Mouse (Mus musculus) hindbrain, embryonic 13.5 days (tissue): ENCODE data around the gene Vcpkmt. TPM values are rescaled to one million over a fixed set of nuclear protein-coding genes. Genes with fewer than 3 reads are reported as not detected.
"Not testable (repeated sequence)": the region's sequence is repeated elsewhere in the genome, so short reads cannot be mapped to it uniquely, and the experiment has no call there.

Source experiments
- ATAC-seq: fragments of 200-750 bp; cut with Nextera tagmentation; 2 replicates; pipeline ENCODE4 v1.8.0; 2017; ENCODE audit warnings: moderate TSS enrichment; ENCODE audit not compliant: low FRiP score
- H3K27ac ChIP-seq: fragments of 300-500 bp; sonication (generic); 2 replicates; pipeline ENCODE4 v1.5.1; 2015; ENCODE audit warnings: inconsistent platforms, mild to moderate bottlenecking, moderate library complexity
- H3K27me3 ChIP-seq: fragments of 300-500 bp; sonication (generic); 2 replicates; pipeline ENCODE4 v1.6.1; 2015; ENCODE audit warnings: mild to moderate bottlenecking, inconsistent platforms
- H3K36me3 ChIP-seq: fragments of 300-500 bp; sonication (generic); 2 replicates; pipeline ENCODE4 v1.6.1; 2015; ENCODE audit warnings: mild to moderate bottlenecking, inconsistent platforms
- H3K4me1 ChIP-seq: fragments of 300-500 bp; sonication (generic); replicated peaks from 2 replicates; pipeline ENCODE4 v1.6.1; 2015; ENCODE audit warnings: inconsistent platforms
- H3K4me2 ChIP-seq: fragments of 300-500 bp; sonication (generic); 2 replicates; pipeline ENCODE4 v1.6.1; 2015; ENCODE audit warnings: inconsistent platforms, mild to moderate bottlenecking, moderate library complexity
- H3K4me3 ChIP-seq: fragments of 300-500 bp; sonication (generic); 2 replicates; pipeline ENCODE4 v1.5.1; 2015; ENCODE audit warnings: mild to moderate bottlenecking, inconsistent platforms
- H3K9ac ChIP-seq: fragments of 300-500 bp; sonication (generic); 2 replicates; pipeline ENCODE4 v1.6.1; 2015; ENCODE audit warnings: mild to moderate bottlenecking, inconsistent platforms
- H3K9me3 ChIP-seq: fragments of 300-500 bp; sonication (generic); 2 replicates; pipeline ENCODE4 v1.6.1; 2016; ENCODE audit warnings: inconsistent platforms
- WGBS: fragments of 180-500 bp; shearing (Covaris S2); methylation state at CpG from one replicate; pipeline ENCODE4 v1.1.7; 2015; 5-methylcytosine and 5-hydroxymethylcytosine counted together
- polyA plus RNA-seq: library from polyadenylated mRNA; unstranded; fragments of >200 nt; fragmentation: Nextera tagmentation; extraction: Ambion mirVana; gene quantifications from 2 replicates; pipeline ENCODE4 v1.2.1, GENCODE M21; 2015

Vcpkmt gene
- polyA plus RNA-seq = 24.3 and 24.4 TPM in 2 replicates

- peaks cover 22% of the 10 kb centered on the region for H3K4me1 ChIP-seq
- H3K9ac ChIP-seq = peak within 1 kb of the TSS; percentile 93
- H3K4me2 ChIP-seq = peak within 1 kb of the TSS; percentile 64
- peak within 1 kb of the TSS; percentile 88 for H3K27ac ChIP-seq
- no peaks in the 10 kb centered on the region for H3K9me3 ChIP-seq
- H3K27me3 ChIP-seq = no peaks in the 10 kb centered on the region
- WGBS = under 1% methylated on average over 56 of the region's 56 CpGs
- H3K4me3 ChIP-seq = peak within 1 kb of the TSS; percentile 83
- peaks cover 48% of the 10 kb centered on the region for H3K36me3 ChIP-seq
- peak; percentile 99 for ATAC-seq
Measured at GRCm38 (mm10) chr12:69582613-69583269, at the start of gene Vcpkmt. TSS of gene Vcpkmt (minus strand) at chr12:69583028.

- not testable (repeated sequence) for H3K4me3 ChIP-seq, H3K4me2 ChIP-seq, H3K9me3 ChIP-seq, H3K27ac ChIP-seq, H3K27me3 ChIP-seq, H3K9ac ChIP-seq, ATAC-seq, H3K4me1 ChIP-seq
- 87% methylated on average over 5 of the region's 5 CpGs for WGBS
- peaks cover 49% of the 10 kb centered on the region for H3K36me3 ChIP-seq
Measured at GRCm38 (mm10) chr12:69618590-69618989, 35.8 kb upstream of the Vcpkmt start.

- no peaks in the 10 kb centered on the region for H3K27me3 ChIP-seq
- H3K4me2 ChIP-seq = no peak overlapping the region
- WGBS = 93% methylated on average over 2 of the region's 2 CpGs
- no peak for ATAC-seq
- no peak overlapping the region for H3K9ac ChIP-seq
- H3K36me3 ChIP-seq = peaks cover 34% of the 10 kb centered on the region
- H3K9me3 ChIP-seq = no peaks in the 10 kb centered on the region
- H3K27ac ChIP-seq = no peak overlapping the region
- H3K4me1 ChIP-seq = no peaks in the 10 kb centered on the region
- no peak overlapping the region for H3K4me3 ChIP-seq
Measured at GRCm38 (mm10) chr12:69604367-69604766, 21.5 kb upstream of the Vcpkmt start.

GRCm38 (mm10) chr12:69597446-69597845, 14.6 kb upstream of the Vcpkmt start:
- 93% methylated on average over 4 of the region's 4 CpGs for WGBS
- no peak for ATAC-seq
- Histone ChIP-seq H3K4me3 (no peak overlapping the region), H3K9me3 (no peaks in the 10 kb centered on the region), H3K4me1 (no peaks in the 10 kb centered on the region), H3K27me3 (no peaks in the 10 kb centered on the region), H3K27ac (no peak overlapping the region), H3K36me3 (peaks cover 19% of the 10 kb centered on the region), H3K9ac (no peak overlapping the region), H3K4me2 (no peak overlapping the region)

- H3K27me3 ChIP-seq = no peaks in the 10 kb centered on the region
- H3K36me3 ChIP-seq = peaks cover 40% of the 10 kb centered on the region
- H3K4me1 ChIP-seq = no peaks in the 10 kb centered on the region
- no peak for ATAC-seq
- 93% methylated on average over 5 of the region's 5 CpGs for WGBS
- no peak overlapping the region for H3K27ac ChIP-seq
- no peaks in the 10 kb centered on the region for H3K9me3 ChIP-seq
- no peak overlapping the region for H3K9ac ChIP-seq
- no peak overlapping the region for H3K4me3 ChIP-seq
- H3K4me2 ChIP-seq = no peak overlapping the region
Measured at GRCm38 (mm10) chr12:69593130-69593529, 10.3 kb upstream of the Vcpkmt start.

GRCm38 (mm10) chr12:69583270-69583629, 422 bp upstream of the Vcpkmt start:
- Histone ChIP-seq H3K27me3 (no peaks in the 10 kb centered on the region), H3K4me3 (peak overlapping the region; percentile 83), H3K4me2 (peak overlapping the region; percentile 64), H3K9ac (peak overlapping the region; percentile 93), H3K4me1 (peaks cover 22% of the 10 kb centered on the region), H3K27ac (peak overlapping the region; percentile 88), H3K36me3 (peaks cover 49% of the 10 kb centered on the region), H3K9me3 (no peaks in the 10 kb centered on the region)
- 47% methylated on average over 5 of the region's 5 CpGs for WGBS
- peak; percentile 37; the same call in 1 of the 2 replicates for ATAC-seq

GRCm38 (mm10) chr12:69582216-69582612, 614 bp downstream of the Vcpkmt start:
- ATAC-seq = no peak
- 35% methylated on average over 9 of the region's 9 CpGs for WGBS
- H3K4me1 ChIP-seq = peaks cover 22% of the 10 kb centered on the region
- H3K9me3 ChIP-seq = no peaks in the 10 kb centered on the region
- H3K4me2 ChIP-seq = peak overlapping the region; percentile 64
- H3K36me3 ChIP-seq = peaks cover 50% of the 10 kb centered on the region
- H3K27me3 ChIP-seq = no peaks in the 10 kb centered on the region
- H3K9ac ChIP-seq = peak overlapping the region; percentile 93
- peak overlapping the region; percentile 88 for H3K27ac ChIP-seq
- peak overlapping the region; percentile 83 for H3K4me3 ChIP-seq

- no peak overlapping the region for H3K4me3 ChIP-seq
- no peak overlapping the region for H3K9ac ChIP-seq
- H3K27ac ChIP-seq = no peak overlapping the region
- H3K27me3 ChIP-seq = no peaks in the 10 kb centered on the region
- WGBS = 94% methylated on average over 5 of the region's 5 CpGs
- H3K4me2 ChIP-seq = no peak overlapping the region
- H3K9me3 ChIP-seq = no peaks in the 10 kb centered on the region
- no peak for ATAC-seq
- H3K4me1 ChIP-seq = peaks cover 26% of the 10 kb centered on the region
- H3K36me3 ChIP-seq = peaks cover 46% of the 10 kb centered on the region
Measured at GRCm38 (mm10) chr12:69579623-69580022, 3.2 kb downstream of the Vcpkmt start.

- WGBS = 90% methylated on average over 9 of the region's 9 CpGs
- H3K36me3 ChIP-seq = peaks cover 43% of the 10 kb centered on the region
- peaks cover 12% of the 10 kb centered on the region for H3K4me1 ChIP-seq
- H3K9ac ChIP-seq = no peak overlapping the region
- H3K27me3 ChIP-seq = no peaks in the 10 kb centered on the region
- H3K27ac ChIP-seq = no peak overlapping the region
- H3K4me2 ChIP-seq = no peak overlapping the region
- no peak for ATAC-seq
- H3K9me3 ChIP-seq = no peaks in the 10 kb centered on the region
- no peak overlapping the region for H3K4me3 ChIP-seq
Measured at GRCm38 (mm10) chr12:69576120-69576627, 6.7 kb downstream of the Vcpkmt start.

- H3K4me1 ChIP-seq = peaks cover 7% of the 10 kb centered on the region
- H3K9me3 ChIP-seq = no peaks in the 10 kb centered on the region
- peak; percentile 55 for ATAC-seq
- peaks cover 35% of the 10 kb centered on the region for H3K36me3 ChIP-seq
- peak overlapping the region; percentile 41 for H3K4me2 ChIP-seq
- no peaks in the 10 kb centered on the region for H3K27me3 ChIP-seq
- no peak overlapping the region for H3K4me3 ChIP-seq
- H3K27ac ChIP-seq = no peak overlapping the region
- WGBS = 33% methylated on average over 17 of the region's 17 CpGs
- H3K9ac ChIP-seq = no peak overlapping the region
Measured at GRCm38 (mm10) chr12:69573916-69574881, 8.6 kb downstream of the Vcpkmt start.

- no peak overlapping the region for H3K9ac ChIP-seq
- peaks cover 7% of the 10 kb centered on the region for H3K4me1 ChIP-seq
- WGBS = 96% methylated on average over 8 of the region's 8 CpGs
- H3K36me3 ChIP-seq = peaks cover 26% of the 10 kb centered on the region
- H3K4me3 ChIP-seq = no peak overlapping the region
- no peak overlapping the region for H3K4me2 ChIP-seq
- no peaks in the 10 kb centered on the region for H3K9me3 ChIP-seq
- ATAC-seq = no peak
- no peak overlapping the region for H3K27ac ChIP-seq
- no peaks in the 10 kb centered on the region for H3K27me3 ChIP-seq
Measured at GRCm38 (mm10) chr12:69573271-69573670, 9.6 kb downstream of the Vcpkmt start.

GRCm38 (mm10) chr12:69569926-69570325, 12.9 kb downstream of the Vcpkmt start:
- Histone ChIP-seq H3K4me1 (peaks cover 6% of the 10 kb centered on the region), H3K9ac (no peak overlapping the region), H3K9me3 (no peaks in the 10 kb centered on the region), H3K36me3 (no peaks in the 10 kb centered on the region), H3K4me2 (no peak overlapping the region), H3K27ac (no peak overlapping the region), H3K4me3 (no peak overlapping the region), H3K27me3 (no peaks in the 10 kb centered on the region)
- ATAC-seq = no peak
- WGBS = 94% methylated on average over 3 of the region's 3 CpGs
